Mouse (Mus musculus) forebrain, postnatal 0 days (tissue): ENCODE data around the gene Atp10a. TPM values are rescaled to one million over a fixed set of nuclear protein-coding genes. Genes with fewer than 3 reads are reported as not detected.

ENCODE experiments used
- ATAC-seq: fragments of 200-750 bp; cut with Nextera tagmentation; 2 replicates; pipeline ENCODE4 v1.8.0; 2017; ENCODE audit warnings: mild to moderate bottlenecking, moderate library complexity
- DNase-seq: peaks from one replicate; pipeline ENCODE4 v3.0.0-alpha.2; 2015
- H3K27ac ChIP-seq: fragments of 300-500 bp; sonication (generic); 2 replicates; pipeline ENCODE4 v1.5.1; 2014; ENCODE audit warnings: low read depth, mild to moderate bottlenecking, antibody characterized with exemption, low read length, moderate library complexity, mixed read lengths
- H3K27me3 ChIP-seq: fragments of 300-500 bp; sonication (generic); 2 replicates; pipeline ENCODE4 v1.6.1; 2014; ENCODE audit warnings: mild to moderate bottlenecking, low read length, mixed read lengths; ENCODE audit not compliant: insufficient read depth
- H3K36me3 ChIP-seq: fragments of 300-500 bp; sonication (generic); 2 replicates; pipeline ENCODE4 v1.6.1; 2014; ENCODE audit warnings: mild to moderate bottlenecking, moderate library complexity; ENCODE audit not compliant: insufficient read depth
- H3K4me1 ChIP-seq: fragments of 300-500 bp; sonication (generic); 2 replicates; pipeline ENCODE4 v1.6.1; 2014; ENCODE audit warnings: antibody characterized with exemption; ENCODE audit not compliant: insufficient read depth
- H3K4me2 ChIP-seq: fragments of 300-500 bp; sonication (generic); 2 replicates; pipeline ENCODE4 v1.6.1; 2014; ENCODE audit warnings: low read depth, mild to moderate bottlenecking, moderate library complexity
- H3K4me3 ChIP-seq: fragments of 300-500 bp; sonication (generic); 2 replicates; pipeline ENCODE4 v1.5.1; 2014; ENCODE audit warnings: low read depth, low read length, mixed read lengths
- H3K9ac ChIP-seq: fragments of 300-500 bp; sonication (generic); 2 replicates; pipeline ENCODE4 v1.6.1; 2014; ENCODE audit warnings: mild to moderate bottlenecking
- H3K9me3 ChIP-seq: fragments of 300-500 bp; sonication (generic); 2 replicates; pipeline ENCODE4 v1.6.1; 2016; ENCODE audit warnings: low read length
- CTCF ChIP-seq: sonication (generic); IDR thresholded peaks from 2 replicates; pipeline ENCODE4 v1.5.1; 2016; ENCODE audit warnings: antibody characterized with exemption, control low read depth, low read depth
- WGBS: fragments of 180-500 bp; shearing (Covaris S2); extraction: QIAGEN DNeasy Blood & Tissue Kit; methylation state at CpG from one replicate; pipeline ENCODE4 v1.1.7; 2014; 5-methylcytosine and 5-hydroxymethylcytosine counted together
- polyA plus RNA-seq: library from polyadenylated mRNA; unstranded; fragments of >200 nt; fragmentation: Nextera tagmentation; extraction: Ambion mirVana; gene quantifications from 2 replicates; pipeline ENCODE4 v1.2.1, GENCODE M21; 2015
- total RNA-seq: library from RNA; depleted of rRNA; stranded (reverse); fragments of >200 nt; gene quantifications from 2 replicates; pipeline ENCODE4 v1.2.3, GENCODE M21; 2014

Gene Atp10a
- total and polyA plus RNA-seq, 2 experiments from 2014 or later = 0.70 to 4.8 TPM

- no peaks in the 10 kb centered on the region for H3K27me3 ChIP-seq
- peak overlapping the region; percentile 42; the same call in 1 of the 2 replicates for H3K9ac ChIP-seq
- no peaks in the 10 kb centered on the region for H3K9me3 ChIP-seq
- peak overlapping the region; percentile 38 for H3K4me2 ChIP-seq
- no peaks in the 10 kb centered on the region for H3K36me3 ChIP-seq
- DNase-seq (peak; percentile 95), ATAC-seq (peak; percentile 98)
- peaks cover 28% of the 10 kb centered on the region for H3K4me1 ChIP-seq
- WGBS = 1% methylated on average over 9 of the region's 9 CpGs
- peak overlapping the region; percentile 96 for H3K27ac ChIP-seq
- 0 out of 2 replicates have a peak overlapping the region, but pooled peaks have one; percentile 11 for H3K4me3 ChIP-seq
- TF ChIP-seq CTCF = 0 out of 2 replicates have a peak, but pooled peaks have one; percentile 19
Measured at GRCm38 (mm10) chr7:58843767-58844445, 187.9 kb downstream of the Atp10a start.

- Histone ChIP-seq H3K9ac (no peak overlapping the region), H3K4me2 (peak overlapping the region; percentile 38), H3K4me3 (no peak overlapping the region), H3K36me3 (no peaks in the 10 kb centered on the region), H3K27ac (peak overlapping the region; percentile 96), H3K27me3 (no peaks in the 10 kb centered on the region), H3K4me1 (peaks cover 28% of the 10 kb centered on the region), H3K9me3 (no peaks in the 10 kb centered on the region)
- ATAC-seq = peak; percentile 47
- no peak for TF ChIP-seq CTCF
- 20% methylated on average over 4 of the region's 4 CpGs for WGBS
- DNase-seq = no peak
Measured at GRCm38 (mm10) chr7:58844449-58844848, 188.5 kb downstream of the Atp10a start.

DNA sequence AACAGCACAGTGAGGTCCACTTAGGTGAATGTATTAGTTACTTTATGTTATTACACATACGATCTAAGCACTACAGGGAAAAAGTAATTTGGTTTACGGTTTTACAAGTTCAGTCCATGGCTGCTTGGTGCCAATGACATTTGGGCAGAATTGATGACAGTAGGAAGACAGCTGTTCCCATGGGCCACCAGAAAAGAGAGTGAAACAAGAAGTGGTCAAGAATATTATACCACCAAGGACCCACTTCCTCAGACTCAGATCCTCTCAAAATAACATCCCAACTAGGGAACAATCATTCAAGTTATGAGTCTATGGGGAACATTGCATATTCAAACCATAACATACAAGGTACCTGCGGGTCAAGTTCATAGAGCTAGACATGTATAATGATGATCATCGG lies 203.0 kb downstream of the Atp10a start:
- no peak overlapping the region for H3K27ac ChIP-seq
- no peak overlapping the region for H3K4me3 ChIP-seq
- H3K36me3 ChIP-seq = no peaks in the 10 kb centered on the region
- no peak for DNase-seq
- H3K9me3 ChIP-seq = no peaks in the 10 kb centered on the region
- H3K4me1 ChIP-seq = no peaks in the 10 kb centered on the region
- ATAC-seq = no peak
- H3K27me3 ChIP-seq = no peaks in the 10 kb centered on the region
- no peak overlapping the region for H3K4me2 ChIP-seq
- no peak overlapping the region for H3K9ac ChIP-seq
- no peak for TF ChIP-seq CTCF
- WGBS = 94% methylated on average over 4 of the region's 4 CpGs

- WGBS = 86% methylated on average over 3 of the region's 3 CpGs
- Histone ChIP-seq H3K9ac (no peak overlapping the region), H3K4me3 (no peak overlapping the region), H3K27me3 (no peaks in the 10 kb centered on the region), H3K4me2 (no peak overlapping the region), H3K9me3 (no peaks in the 10 kb centered on the region), H3K27ac (no peak overlapping the region), H3K4me1 (no peaks in the 10 kb centered on the region), H3K36me3 (no peaks in the 10 kb centered on the region)
- ATAC-seq (no peak), DNase-seq (no peak)
- no peak for TF ChIP-seq CTCF
Measured at GRCm38 (mm10) chr7:58863174-58863573, 207.2 kb downstream of the Atp10a start.

DNA sequence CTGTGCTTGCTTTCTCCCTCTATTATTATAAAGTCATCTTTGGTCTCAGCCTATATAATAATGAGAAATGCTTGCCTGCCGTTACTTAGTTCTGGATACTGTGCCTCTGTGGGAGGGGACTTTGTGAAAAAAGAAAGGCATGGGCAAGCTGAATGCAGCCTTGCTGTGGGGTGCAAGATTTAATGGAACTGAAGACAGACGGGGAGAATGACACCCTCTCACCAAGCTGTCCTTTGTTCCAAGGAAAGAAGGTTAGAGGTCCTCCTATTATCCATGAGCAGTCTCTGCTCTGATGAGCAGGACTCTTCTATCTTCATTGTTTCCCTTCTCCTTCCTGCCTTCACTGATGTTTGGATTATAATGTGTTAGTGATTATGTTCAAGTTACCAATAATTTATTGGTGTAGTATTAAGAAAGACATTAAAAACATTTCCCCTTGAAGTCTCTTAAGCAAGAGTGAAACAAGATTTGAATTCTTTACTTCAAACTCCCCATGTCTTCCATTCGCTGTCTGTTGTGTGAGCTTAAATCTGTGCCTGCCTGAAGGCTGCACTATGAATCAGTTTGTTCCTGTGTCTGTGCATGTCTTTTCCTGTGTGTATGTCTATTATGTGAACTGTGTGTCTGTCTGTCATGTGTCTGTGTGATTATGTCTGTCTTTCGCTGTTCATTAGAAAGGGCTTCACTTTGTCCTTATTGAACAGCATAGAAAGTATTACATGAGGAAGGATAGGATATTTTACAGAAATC lies 211.1 kb downstream of the Atp10a start:
- Histone ChIP-seq H3K27me3 (no peaks in the 10 kb centered on the region), H3K27ac (no peak overlapping the region), H3K4me1 (no peaks in the 10 kb centered on the region), H3K9ac (no peak overlapping the region), H3K9me3 (no peaks in the 10 kb centered on the region), H3K4me3 (no peak overlapping the region), H3K4me2 (no peak overlapping the region), H3K36me3 (no peaks in the 10 kb centered on the region)
- no peak for TF ChIP-seq CTCF
- WGBS = 38% methylated on average over 4 of the region's 4 CpGs
- ATAC-seq (no peak), DNase-seq (no peak)

DNA sequence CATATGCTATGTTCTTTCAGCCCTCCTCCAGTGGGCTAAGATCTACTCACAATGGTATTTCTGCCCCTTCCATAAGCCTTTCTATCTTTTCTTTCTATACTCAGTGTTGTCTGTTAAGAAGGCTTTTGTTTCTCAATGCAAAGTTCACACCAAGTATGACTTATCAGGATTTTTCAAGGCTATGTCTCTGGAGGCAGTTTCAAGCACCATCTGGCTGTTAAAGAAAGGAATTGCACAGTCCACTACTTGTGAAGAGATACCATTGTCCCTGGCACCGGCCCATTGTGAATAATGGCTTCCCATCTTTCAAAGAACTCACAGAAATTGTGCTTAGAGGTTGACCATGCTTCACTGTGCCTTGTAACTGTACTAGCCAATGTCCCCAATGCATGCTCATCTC lies 214.7 kb downstream of the Atp10a start:
- 46% methylated on average over 1 of the region's 1 CpGs for WGBS
- H3K27me3 ChIP-seq = no peaks in the 10 kb centered on the region
- no peak overlapping the region for H3K9ac ChIP-seq
- H3K4me3 ChIP-seq = no peak overlapping the region
- no peak for ATAC-seq
- no peak overlapping the region for H3K4me2 ChIP-seq
- H3K9me3 ChIP-seq = no peaks in the 10 kb centered on the region
- no peak overlapping the region for H3K27ac ChIP-seq
- no peaks in the 10 kb centered on the region for H3K36me3 ChIP-seq
- peak; percentile 32; the same call in 1 of the 2 replicates for TF ChIP-seq CTCF
- H3K4me1 ChIP-seq = no peaks in the 10 kb centered on the region
- no peak for DNase-seq

DNA sequence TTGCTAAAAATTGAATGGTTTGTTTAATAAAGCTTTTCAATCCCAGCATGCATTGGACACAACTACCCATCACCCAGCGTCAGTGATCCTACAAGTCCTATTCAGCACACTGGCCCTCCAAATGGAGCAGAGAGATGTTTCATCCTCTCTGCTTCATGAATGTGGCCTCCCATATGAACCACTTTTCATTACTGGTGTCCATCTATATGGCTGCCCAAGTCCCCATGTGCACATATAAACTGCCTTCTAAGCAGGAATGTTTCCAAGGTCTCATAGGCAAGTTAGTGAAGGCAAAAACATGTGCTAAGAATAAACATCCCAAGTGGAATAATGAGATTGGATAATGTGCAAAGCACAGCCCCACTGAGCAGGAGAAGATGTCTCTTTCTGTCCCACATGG lies 217.7 kb downstream of the Atp10a start:
- H3K4me3 ChIP-seq = no peak overlapping the region
- DNase-seq = no peak
- H3K9ac ChIP-seq = no peak overlapping the region
- no peaks in the 10 kb centered on the region for H3K9me3 ChIP-seq
- H3K36me3 ChIP-seq = no peaks in the 10 kb centered on the region
- ATAC-seq = no peak
- 91% methylated on average over 1 of the region's 1 CpGs for WGBS
- no peak for TF ChIP-seq CTCF
- no peak overlapping the region for H3K4me2 ChIP-seq
- no peak overlapping the region for H3K27ac ChIP-seq
- H3K4me1 ChIP-seq = no peaks in the 10 kb centered on the region
- no peaks in the 10 kb centered on the region for H3K27me3 ChIP-seq
